ENCODE assay signal across 1 mouse cellular context in genomic region chr6:137201166-137201565, GRCm38 (mm10).
TF ChIP-seq lines count a peak whose summit lies in the region.

No protein-coding gene starts in this region.

TF ChIP-seq in myocyte, 11 proteins besides CTCF, POLR2A, EP300 and RAD21 (continued from another document):
- TF ChIP-seq MAX (IDR thresholded peaks at IDR 0.05; ENCODE audit: low read depth): no peak
TF ChIP-seq in myocyte: peak in this region for 0.
